Mouse (Mus musculus): ENCODE measurements around the gene Gpr142.

Gene Gpr142

GRCm38 (mm10) chr11:114798624-114799023 is at the start of gene Gpr142:
Gene Gpr142, plus strand, starts transcription at chr11:114798924.
- DNase-seq = no peak

DNA sequence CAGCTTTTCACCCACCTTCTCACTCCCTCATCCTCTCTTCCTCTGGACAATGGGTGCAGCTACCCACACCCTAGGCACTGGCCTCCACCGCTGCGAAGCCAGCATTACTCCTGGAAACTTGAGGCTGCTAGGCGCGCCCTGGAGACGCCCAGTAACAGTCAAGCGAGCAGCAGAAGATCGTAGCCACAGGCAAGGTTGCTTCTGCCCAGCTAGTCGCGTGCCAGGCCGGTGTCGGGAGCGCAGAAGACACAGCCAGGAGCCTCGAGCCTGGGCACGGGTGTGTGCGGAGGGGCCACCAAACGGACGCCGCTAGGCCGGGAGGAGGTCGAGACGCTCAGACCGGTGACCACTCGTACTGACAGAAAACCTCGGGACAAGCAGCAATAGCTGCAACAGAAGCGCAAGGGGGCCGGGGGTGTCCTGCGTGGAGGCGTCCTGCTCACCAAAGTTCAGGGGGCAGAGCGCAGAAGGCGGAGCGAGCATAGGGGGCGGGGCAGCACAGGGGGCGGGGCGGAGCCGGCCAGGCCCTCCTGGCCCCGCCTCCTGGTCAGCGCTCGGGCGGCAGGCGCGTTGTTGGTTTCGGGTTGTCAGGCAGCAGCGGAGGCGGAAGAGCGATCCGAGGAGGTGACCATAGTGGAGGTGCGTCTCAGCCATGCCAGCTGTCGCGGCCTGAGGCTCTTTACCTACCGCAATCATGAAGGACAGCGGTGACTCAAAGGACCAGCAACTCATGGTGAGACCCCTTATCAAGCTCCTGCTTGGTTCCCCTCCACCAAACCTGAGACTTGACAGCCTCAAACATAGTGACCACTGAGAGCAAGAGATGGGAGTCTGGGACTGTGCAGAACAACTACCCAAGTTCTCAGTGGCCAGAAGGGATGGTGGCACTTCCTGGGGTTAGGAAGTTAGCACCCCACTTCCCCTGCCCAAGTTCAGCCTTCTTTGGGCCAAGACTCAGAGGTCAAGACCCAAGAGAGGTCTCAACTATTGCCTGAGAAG is 33.6 kb upstream of the Gpr142 start, which contains the start of gene Kif19a:
Gene Kif19a, plus strand, starts transcription at position 569 of the 999 bp plus-strand sequence.
- DNase-seq = peak; percentile 46 to 49

DNA sequence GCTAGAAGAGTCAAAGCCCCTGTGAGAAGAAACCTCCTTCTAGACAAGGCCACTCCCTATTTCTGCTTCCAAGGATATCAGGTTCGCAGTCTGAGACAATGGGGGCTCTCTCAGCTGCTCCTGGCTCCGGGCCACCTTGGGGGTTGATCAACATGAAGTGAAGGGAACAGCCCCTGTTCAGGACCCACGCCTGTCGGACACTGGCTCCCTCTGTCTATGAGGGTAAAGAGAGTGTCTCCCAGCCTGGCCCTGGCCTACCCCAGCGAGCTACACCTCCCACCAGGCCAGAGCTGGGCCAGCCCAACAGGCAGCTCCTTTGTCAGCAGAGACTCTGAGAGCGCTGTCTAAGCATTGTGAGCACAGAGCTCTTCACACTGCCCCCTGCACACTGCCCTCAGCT is 28.8 kb upstream of the Gpr142 start:
- DNase-seq = no peak

- DNase-seq = no peak
Measured at GRCm38 (mm10) chr11:114771896-114772295, 26.8 kb upstream of the Gpr142 start.

GRCm38 (mm10) chr11:114780076-114780475 is 18.6 kb upstream of the Gpr142 start:
- no peak for DNase-seq

- DNase-seq = no peak
Measured at GRCm38 (mm10) chr11:114785892-114786291, 12.8 kb upstream of the Gpr142 start.

- no peak for DNase-seq
Measured at GRCm38 (mm10) chr11:114786326-114786725, 12.4 kb upstream of the Gpr142 start.

DNA sequence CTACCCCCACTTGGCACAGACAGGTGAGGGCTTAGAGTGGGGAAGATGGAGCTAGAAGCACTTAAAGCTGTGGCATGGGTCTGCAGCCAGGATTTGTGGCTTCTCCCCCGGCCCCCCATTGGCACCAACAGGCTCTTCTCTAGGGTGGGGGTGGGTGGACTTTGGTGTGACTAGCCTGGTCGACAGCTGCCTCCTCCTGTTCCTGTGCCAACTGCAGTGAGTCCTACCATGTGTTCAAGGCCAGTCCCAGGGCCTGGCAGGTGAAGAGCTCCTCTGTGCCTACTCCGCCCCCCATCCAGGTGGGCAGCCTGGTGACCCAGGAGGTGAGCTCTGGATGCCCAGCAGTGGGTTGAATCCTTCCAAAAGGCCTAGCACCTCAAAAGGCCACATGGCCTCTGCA is 11.1 kb upstream of the Gpr142 start:
- DNase-seq = no peak

GRCm38 (mm10) chr11:114789061-114789714 is 9.5 kb upstream of the Gpr142 start:
- peak; percentile 55 to 81 for DNase-seq

DNA sequence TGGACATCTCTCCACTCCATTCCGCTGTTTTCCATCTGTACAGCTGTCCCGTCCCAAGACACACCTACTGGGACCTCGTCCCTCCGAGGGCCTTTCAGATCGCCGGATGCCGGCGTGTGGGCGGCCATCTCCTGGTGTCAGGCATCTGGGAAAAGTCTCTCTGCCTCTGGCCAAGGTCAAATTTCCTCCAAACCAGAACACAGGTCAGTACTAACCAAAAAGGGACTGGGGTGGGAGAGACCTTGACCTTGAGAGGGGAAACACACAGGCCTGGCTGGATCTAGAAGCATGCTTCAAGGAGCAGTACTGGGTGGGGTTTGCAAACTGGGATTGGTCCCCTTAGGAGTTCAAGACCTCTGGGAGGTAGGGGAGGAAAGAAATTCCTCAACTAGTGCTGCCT is 9.0 kb upstream of the Gpr142 start:
- no peak for DNase-seq

GRCm38 (mm10) chr11:114790171-114790570 is 8.6 kb upstream of the Gpr142 start:
- DNase-seq = no peak

DNA sequence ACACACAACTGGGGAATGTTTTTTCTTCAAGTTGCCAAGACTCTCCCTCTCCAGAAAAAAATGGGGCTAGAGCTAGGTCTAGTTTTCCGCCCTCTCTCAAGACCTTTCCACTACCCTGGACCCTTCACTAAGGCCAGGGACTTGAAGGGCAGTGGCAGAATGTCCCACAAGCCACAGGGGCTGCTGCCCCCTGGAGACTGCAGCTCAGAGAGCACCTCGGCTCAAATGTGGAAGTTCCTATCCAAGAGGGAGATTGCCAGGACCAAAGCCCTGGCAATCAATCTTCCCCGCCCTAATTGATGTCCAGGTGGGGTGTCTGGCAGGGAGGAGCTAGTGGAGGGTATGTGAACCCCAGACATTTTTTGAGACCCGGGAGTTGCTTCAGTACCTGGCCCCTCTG is 7.9 kb upstream of the Gpr142 start:
- no peak for DNase-seq

GRCm38 (mm10) chr11:114791351-114791889 is 7.3 kb upstream of the Gpr142 start:
- DNase-seq = no peak

DNA sequence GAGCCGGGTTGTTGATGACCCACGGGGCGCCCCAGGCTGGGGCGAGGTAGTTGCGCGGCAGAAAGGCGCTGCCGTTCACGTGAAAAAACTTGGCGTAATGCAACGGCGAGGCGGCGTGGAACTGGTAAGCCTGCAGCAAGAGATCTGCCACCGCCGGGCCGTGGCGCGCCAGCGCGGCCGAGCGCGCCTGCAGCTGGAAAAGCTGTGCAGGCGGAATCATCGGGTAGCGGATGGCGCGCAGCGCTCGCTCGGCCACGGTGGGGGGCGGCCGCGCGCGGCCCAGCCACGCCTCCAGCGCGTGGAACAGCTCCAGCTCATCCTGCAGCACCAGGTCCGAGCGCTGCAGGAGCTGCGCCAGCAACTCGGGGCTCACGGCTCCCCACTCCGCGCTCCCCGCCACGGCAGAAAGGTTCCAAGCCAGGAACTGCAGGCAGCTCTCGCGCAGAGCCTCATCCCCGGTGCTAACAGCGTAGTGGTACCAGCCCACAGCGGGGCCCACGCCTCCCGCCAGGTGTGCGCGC is 6.8 kb upstream of the Gpr142 start:
- no peak for DNase-seq

- no peak for DNase-seq
Measured at GRCm38 (mm10) chr11:114792931-114793494, 5.7 kb upstream of the Gpr142 start.

GRCm38 (mm10) chr11:114793868-114794545 is 4.7 kb upstream of the Gpr142 start:
- no peak for DNase-seq

DNA sequence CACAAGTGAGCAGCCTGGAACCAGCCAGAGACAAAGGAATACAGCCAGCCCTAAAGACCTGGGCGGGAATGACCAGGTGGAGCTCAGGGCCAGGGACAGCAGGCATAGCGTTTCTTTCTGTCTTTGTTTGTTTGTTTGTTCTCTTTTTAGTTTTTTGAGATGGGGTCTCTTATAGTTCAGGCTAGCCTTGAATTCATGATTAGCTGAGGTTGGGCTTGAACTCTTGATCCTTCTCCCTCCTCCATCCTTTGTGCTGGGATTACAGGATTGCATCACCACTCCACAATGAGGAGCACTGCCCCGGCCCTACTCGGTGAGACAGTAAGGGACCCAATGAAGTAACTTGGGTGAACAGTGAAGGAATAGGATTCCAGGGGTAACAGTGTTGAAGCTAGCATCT is 4.0 kb upstream of the Gpr142 start:
- no peak for DNase-seq

GRCm38 (mm10) chr11:114795231-114795746 is 3.4 kb upstream of the Gpr142 start:
- DNase-seq = peak; percentile 27 to 56

- no peak for DNase-seq
Measured at GRCm38 (mm10) chr11:114795848-114796322, 2.8 kb upstream of the Gpr142 start, which contains the start of gene Btbd17. Gene Btbd17, minus strand, starts transcription at chr11:114795945.

DNA sequence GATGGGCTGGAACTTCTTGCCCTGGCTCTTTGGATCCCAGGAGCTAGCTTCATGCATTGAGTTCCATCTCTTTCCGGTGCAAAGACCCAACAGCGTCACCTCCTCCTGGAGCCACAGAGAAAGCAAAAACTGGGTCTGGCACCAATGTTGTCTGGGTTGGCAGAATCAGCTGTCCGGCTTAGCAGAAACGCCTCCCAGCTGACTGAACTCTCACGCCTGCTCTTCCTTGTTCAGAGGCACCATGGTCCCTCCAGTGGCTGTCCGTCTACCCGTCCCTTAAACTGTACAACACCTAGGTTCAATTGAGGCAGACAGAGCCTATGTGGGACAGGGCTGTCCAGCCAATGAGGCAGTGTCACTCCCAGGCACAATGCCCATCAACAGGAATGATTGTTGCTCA is 1.5 kb upstream of the Gpr142 start:
- DNase-seq = no peak

- peak in 1 of 2 experiments; percentile 27 for DNase-seq
Measured at GRCm38 (mm10) chr11:114797981-114798380, 743 bp upstream of the Gpr142 start.

DNA sequence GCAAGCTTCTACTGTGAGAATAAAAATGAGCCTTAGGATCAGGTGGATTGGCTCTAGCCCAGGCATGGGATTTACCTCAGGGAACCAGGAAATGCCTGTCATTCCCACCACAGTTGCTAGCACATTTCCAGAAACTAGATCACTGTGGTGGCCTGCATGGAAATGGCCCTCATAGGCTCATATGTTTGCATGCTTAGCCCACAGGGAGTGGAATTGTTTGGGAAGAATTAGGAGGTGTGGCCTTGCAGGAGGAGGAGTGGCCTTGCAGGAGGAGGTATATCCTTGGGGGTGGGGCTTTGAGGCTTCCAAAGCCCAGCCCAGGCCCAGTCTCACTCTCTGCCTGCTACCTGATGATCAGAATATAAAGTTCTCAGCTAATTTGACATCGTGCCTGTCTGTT is 3.2 kb downstream of the Gpr142 start:
- DNase-seq = no peak

All from spleen, adult 18-20 months (tissue).